Mouse (Mus musculus): ENCODE measurements around the gene Adm2.

- TF ChIP-seq MYOG (IDR thresholded peaks at IDR 0.05; ENCODE audit: control insufficient read depth in 1 of 3, insufficient read depth in 1 of 3, insufficient read length in 2 of 3, low read depth in 2 of 3) (no peak), MAX (IDR thresholded peaks at IDR 0.05; ENCODE audit: low read depth) (no peak)
These were observed 37.5 kb upstream of the Adm2 start for GRCm38 (mm10) chr15:89285004-89285403.

Measured in myocyte (in vitro differentiated cells).